Mouse (Mus musculus) neural tube, embryonic 12.5 days (tissue): ENCODE measurements around the gene Olfr1511. TPM values are rescaled to one million over a fixed set of nuclear protein-coding genes. Genes with fewer than 3 reads are reported as not detected.
"Not testable (repeated sequence)": the region's sequence is repeated elsewhere in the genome, so short reads cannot be mapped to it uniquely, and the experiment has no call there.

Experiments
- ATAC-seq: fragments of 200-750 bp; cut with Nextera tagmentation; 2 replicates; pipeline ENCODE4 v1.8.0; 2017; ENCODE audit warnings: low read depth, mild to moderate bottlenecking, moderate TSS enrichment, moderate library complexity; ENCODE audit not compliant: low FRiP score
- H3K27ac ChIP-seq: fragments of 300-500 bp; sonication (generic); 2 replicates; pipeline ENCODE4 v1.5.1; 2016
- H3K27me3 ChIP-seq: fragments of 300-500 bp; sonication (generic); replicated peaks from 2 replicates; pipeline ENCODE4 v1.6.1; 2016; ENCODE audit warnings: mild to moderate bottlenecking
- H3K36me3 ChIP-seq: fragments of 300-500 bp; sonication (generic); 2 replicates; pipeline ENCODE4 v1.6.1; 2016; ENCODE audit warnings: mild to moderate bottlenecking
- H3K4me1 ChIP-seq: fragments of 300-500 bp; sonication (generic); 2 replicates; pipeline ENCODE4 v1.6.1; 2016
- H3K4me2 ChIP-seq: fragments of 300-500 bp; sonication (generic); replicated peaks from 2 replicates; pipeline ENCODE4 v1.6.1; 2016; ENCODE audit warnings: mild to moderate bottlenecking
- H3K4me3 ChIP-seq: fragments of 300-500 bp; sonication (generic); 2 replicates; pipeline ENCODE4 v1.5.1; 2016
- H3K9ac ChIP-seq: fragments of 300-500 bp; sonication (generic); 2 replicates; pipeline ENCODE4 v1.6.1; 2016; ENCODE audit warnings: mild to moderate bottlenecking
- H3K9me3 ChIP-seq: fragments of 300-500 bp; sonication (generic); 2 replicates; pipeline ENCODE4 v1.6.1; 2016; ENCODE audit warnings: mild to moderate bottlenecking
- WGBS: fragments of 180-500 bp; shearing (Covaris S2); methylation state at CpG from one replicate; pipeline ENCODE4 v1.1.7; 2016; 5-methylcytosine and 5-hydroxymethylcytosine counted together
- polyA plus RNA-seq: library from polyadenylated mRNA; unstranded; fragments of >200 nt; fragmentation: Nextera tagmentation; extraction: Ambion mirVana; gene quantifications from 2 replicates; pipeline ENCODE4 v1.2.1, GENCODE M21; 2016

The Olfr1511 gene
- polyA plus RNA-seq: 0.27 TPM in 1 of 2 replicates, not detected in the other

GRCm38 (mm10) chr14:52397279-52397678, at the start of gene Olfr1511:
TSS of gene Olfr1511 (minus strand) at chr14:52397379.
- no peak for ATAC-seq
- Histone ChIP-seq H3K9ac (no peak within 1 kb of the TSS), H3K4me1 (no peaks in the 10 kb centered on the region), H3K9me3 (no peaks in the 10 kb centered on the region), H3K4me3 (no peak within 1 kb of the TSS), H3K4me2 (no peak within 1 kb of the TSS), H3K27me3 (no peaks in the 10 kb centered on the region), H3K27ac (no peak within 1 kb of the TSS), H3K36me3 (no peaks in the 10 kb centered on the region)
- 87% methylated on average over 4 of the region's 4 CpGs for WGBS

- no peak within 1 kb of the TSS for H3K4me2 ChIP-seq
- no peak within 1 kb of the TSS for H3K9ac ChIP-seq
- no peaks in the 10 kb centered on the region for H3K27me3 ChIP-seq
- H3K36me3 ChIP-seq: no peaks in the 10 kb centered on the region
- H3K4me3 ChIP-seq: no peak within 1 kb of the TSS
- no peaks in the 10 kb centered on the region for H3K9me3 ChIP-seq
- no peak within 1 kb of the TSS for H3K27ac ChIP-seq
- ATAC-seq: no peak
- no peaks in the 10 kb centered on the region for H3K4me1 ChIP-seq
These were observed 45.5 kb upstream of the Olfr1511 start, which contains the start of gene Olfr1509 for GRCm38 (mm10) chr14:52442690-52443089. TSS of gene Olfr1509 (plus strand) at chr14:52442990.

GRCm38 (mm10) chr14:52427686-52428085, 30.5 kb upstream of the Olfr1511 start:
- Histone ChIP-seq H3K9ac (no peak overlapping the region), H3K9me3 (no peaks in the 10 kb centered on the region), H3K36me3 (no peaks in the 10 kb centered on the region), H3K4me3 (no peak overlapping the region), H3K4me2 (no peak overlapping the region), H3K27me3 (no peaks in the 10 kb centered on the region), H3K27ac (no peak overlapping the region), H3K4me1 (no peaks in the 10 kb centered on the region)
- ATAC-seq: no peak
- WGBS: 97% methylated on average over 1 of the region's 1 CpGs

GRCm38 (mm10) chr14:52414273-52414672, 17.1 kb upstream of the Olfr1511 start, which contains the start of gene Olfr1510:
TSS of gene Olfr1510 (minus strand) at chr14:52414373.
- Histone ChIP-seq H3K27me3 (no peaks in the 10 kb centered on the region), H3K9ac (no peak within 1 kb of the TSS), H3K36me3 (no peaks in the 10 kb centered on the region), H3K4me1 (no peaks in the 10 kb centered on the region), H3K27ac (no peak within 1 kb of the TSS), H3K4me3 (no peak within 1 kb of the TSS), H3K4me2 (no peak within 1 kb of the TSS), H3K9me3 (no peaks in the 10 kb centered on the region)
- 92% methylated on average over 3 of the region's 3 CpGs for WGBS
- no peak for ATAC-seq

- H3K27me3 ChIP-seq, H3K4me1 ChIP-seq, H3K4me3 ChIP-seq, H3K9me3 ChIP-seq, H3K36me3 ChIP-seq, H3K9ac ChIP-seq, H3K4me2 ChIP-seq, H3K27ac ChIP-seq, ATAC-seq: not testable (repeated sequence)
- WGBS: 87% methylated on average over 7 of the region's 10 CpGs
These were observed 13.2 kb upstream of the Olfr1511 start for GRCm38 (mm10) chr14:52410142-52410919.

- not testable (repeated sequence) for H3K9ac ChIP-seq, H3K27ac ChIP-seq, H3K4me2 ChIP-seq, H3K27me3 ChIP-seq, H3K36me3 ChIP-seq, ATAC-seq, H3K4me3 ChIP-seq, H3K9me3 ChIP-seq, H3K4me1 ChIP-seq
- WGBS: 94% methylated on average over 9 of the region's 9 CpGs
These were observed 6.9 kb downstream of the Olfr1511 start for GRCm38 (mm10) chr14:52390084-52390848.

- no peak within 1 kb of the TSS for H3K4me2 ChIP-seq
- no peaks in the 10 kb centered on the region for H3K36me3 ChIP-seq
- no peaks in the 10 kb centered on the region for H3K27me3 ChIP-seq
- no peaks in the 10 kb centered on the region for H3K9me3 ChIP-seq
- 77% methylated on average over 2 of the region's 2 CpGs for WGBS
- no peak for ATAC-seq
- no peak within 1 kb of the TSS for H3K27ac ChIP-seq
- no peak within 1 kb of the TSS for H3K4me3 ChIP-seq
- no peaks in the 10 kb centered on the region for H3K4me1 ChIP-seq
- no peak within 1 kb of the TSS for H3K9ac ChIP-seq
These were observed 18.1 kb downstream of the Olfr1511 start, which contains the start of gene Olfr1512 for GRCm38 (mm10) chr14:52379068-52379467. TSS of gene Olfr1512 (minus strand) at chr14:52379168.

GRCm38 (mm10) chr14:52368741-52369140, 28.4 kb downstream of the Olfr1511 start:
- no peaks in the 10 kb centered on the region for H3K36me3 ChIP-seq
- no peaks in the 10 kb centered on the region for H3K9me3 ChIP-seq
- no peaks in the 10 kb centered on the region for H3K27me3 ChIP-seq
- H3K27ac ChIP-seq: no peak overlapping the region
- no peaks in the 10 kb centered on the region for H3K4me1 ChIP-seq
- H3K4me2 ChIP-seq: no peak overlapping the region
- no peak overlapping the region for H3K9ac ChIP-seq
- H3K4me3 ChIP-seq: no peak overlapping the region
- WGBS: 94% methylated on average over 3 of the region's 3 CpGs
- no peak for ATAC-seq

GRCm38 (mm10) chr14:52356308-52356707, 40.9 kb downstream of the Olfr1511 start, which contains the start of gene Olfr1513:
TSS of gene Olfr1513 (minus strand) at chr14:52356408.
- Histone ChIP-seq H3K36me3 (no peaks in the 10 kb centered on the region), H3K9me3 (no peaks in the 10 kb centered on the region), H3K4me3 (no peak within 1 kb of the TSS), H3K4me2 (no peak within 1 kb of the TSS), H3K9ac (no peak within 1 kb of the TSS), H3K27me3 (no peaks in the 10 kb centered on the region), H3K27ac (no peak within 1 kb of the TSS), H3K4me1 (no peaks in the 10 kb centered on the region)
- ATAC-seq: no peak
- WGBS: 78% methylated on average over 4 of the region's 4 CpGs

Other genes starting within 250 kb of the Olfr1511 start
- 57.8 and 64.4 TPM in 2 replicates for gene Supt16, start 200.0 kb downstream of the Olfr1511 start, polyA plus RNA-seq
- 46.0 and 48.6 TPM in 2 replicates for gene Chd8, start 139.6 kb downstream of the Olfr1511 start, polyA plus RNA-seq
- 51.8 and 56.6 TPM in 2 replicates for gene Tox4, start 118.2 kb downstream of the Olfr1511 start, polyA plus RNA-seq
- gene Rab2b, start 117.8 kb downstream of the Olfr1511 start, polyA plus RNA-seq: 43.7 and 52.9 TPM in 2 replicates
- 58.7 and 58.8 TPM in 2 replicates for gene Mettl3, start 92.3 kb downstream of the Olfr1511 start, polyA plus RNA-seq
- gene Sall2, start 68.6 kb downstream of the Olfr1511 start, polyA plus RNA-seq: 55.8 and 57.3 TPM in 2 replicates
- gene Olfr1513, start 41.0 kb downstream of the Olfr1511 start, polyA plus RNA-seq: 0.09 TPM in 1 of 2 replicates, not detected in the other
- not detected in 2 replicates for gene Olfr1512, start 18.2 kb downstream of the Olfr1511 start, polyA plus RNA-seq
- not detected in 2 replicates for gene Olfr1510, start 17.0 kb upstream of the Olfr1511 start, polyA plus RNA-seq
- gene Olfr1509, start 45.6 kb upstream of the Olfr1511 start, polyA plus RNA-seq: not detected in 2 replicates
- not detected in 2 replicates for gene Olfr1508, start 70.1 kb upstream of the Olfr1511 start, polyA plus RNA-seq
- gene Olfr1507, start 98.4 kb upstream of the Olfr1511 start, polyA plus RNA-seq: not detected in 2 replicates